Mouse (Mus musculus): ENCODE results near the gene Tfpt.

DNA sequence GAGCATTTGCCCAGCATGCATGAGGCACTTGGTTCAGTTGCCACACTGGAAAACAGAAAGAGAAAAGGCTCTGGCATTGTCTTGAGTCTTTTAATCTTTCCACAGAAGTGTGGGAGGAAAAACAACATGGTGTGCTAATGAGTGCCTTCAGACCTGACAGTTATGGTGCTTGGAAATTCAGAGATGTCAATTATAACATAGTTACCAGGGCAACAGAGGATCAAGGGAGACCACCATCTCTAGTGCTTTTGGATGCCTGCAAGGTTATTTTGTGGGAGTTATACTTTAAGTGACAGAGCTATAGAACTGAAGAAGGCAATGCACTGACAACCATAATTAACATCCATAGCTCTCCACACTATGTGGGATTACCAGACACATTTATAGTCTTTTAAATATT is 35.9 kb downstream of the Tfpt start:
- TF ChIP-seq POLR2A (IDR thresholded peaks at IDR 0.05; ENCODE audit: extremely low read depth, insufficient read depth, low read length) = no peak
- no peak for TF ChIP-seq CTCF (IDR thresholded peaks at IDR 0.05; ENCODE audit: low read depth, low read length)

Measured in liver, adult 2 months (tissue).